Mouse (Mus musculus) liver, adult (tissue): ENCODE data around the gene Rbl2.

Experiments used
- GATA4 ChIP-seq: IDR thresholded peaks from 2 replicates; pipeline ENCODE4 v1.6.1; 2014; ENCODE audit warnings: mild to moderate bottlenecking, low read length; ENCODE audit not compliant: insufficient replicate concordance

Rbl2 gene

GRCm38 (mm10) chr8:91134070-91134475, 64.2 kb downstream of the Rbl2 start:
- no peak for TF ChIP-seq GATA4

- no peak for TF ChIP-seq GATA4
Measured at GRCm38 (mm10) chr8:91134659-91135058, 64.8 kb downstream of the Rbl2 start.

- no peak for TF ChIP-seq GATA4
Measured at GRCm38 (mm10) chr8:91135308-91136181, 65.7 kb downstream of the Rbl2 start.

DNA sequence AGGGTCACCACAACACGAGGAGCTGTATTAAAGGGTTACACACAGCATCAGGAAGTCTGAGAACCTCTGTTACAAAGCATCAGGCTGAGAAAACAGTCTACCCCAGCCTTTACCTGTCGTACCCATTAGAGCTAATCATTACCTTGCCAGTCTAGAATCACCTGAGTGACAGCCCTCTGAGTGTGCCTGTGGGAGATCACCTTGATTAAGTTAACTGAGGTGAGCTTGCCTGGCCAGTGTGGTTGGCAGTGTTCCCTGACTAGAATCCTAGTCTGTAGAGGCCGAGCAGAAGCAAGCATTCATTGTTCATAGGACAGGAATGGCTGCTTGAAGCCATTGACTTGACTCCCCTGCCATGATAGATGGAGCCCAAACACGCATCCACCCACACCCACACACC, 71.0 kb downstream of the Rbl2 start:
- TF ChIP-seq GATA4: no peak

DNA sequence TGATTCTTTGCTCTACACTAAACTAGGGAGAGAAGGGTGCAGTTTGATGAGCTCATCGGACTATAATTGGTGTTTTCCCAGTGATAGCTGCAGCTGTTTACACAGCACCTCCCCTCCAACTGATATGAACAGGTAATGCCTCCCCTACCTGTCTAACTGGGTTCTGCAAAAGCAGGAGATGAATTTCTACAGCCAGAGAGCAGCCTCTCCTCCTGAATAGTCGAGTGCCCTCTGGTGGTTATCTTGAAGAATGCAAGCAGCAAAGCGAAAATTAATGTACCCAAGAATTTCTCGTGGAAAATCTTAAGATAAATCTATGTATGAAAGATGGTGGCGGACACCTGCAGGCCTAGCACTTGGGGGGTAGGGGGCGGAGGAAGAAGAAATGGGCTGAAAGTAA, 77.9 kb downstream of the Rbl2 start:
- TF ChIP-seq GATA4: no peak

- no peak for TF ChIP-seq GATA4
Measured at GRCm38 (mm10) chr8:91148643-91149178, 78.9 kb downstream of the Rbl2 start.

DNA sequence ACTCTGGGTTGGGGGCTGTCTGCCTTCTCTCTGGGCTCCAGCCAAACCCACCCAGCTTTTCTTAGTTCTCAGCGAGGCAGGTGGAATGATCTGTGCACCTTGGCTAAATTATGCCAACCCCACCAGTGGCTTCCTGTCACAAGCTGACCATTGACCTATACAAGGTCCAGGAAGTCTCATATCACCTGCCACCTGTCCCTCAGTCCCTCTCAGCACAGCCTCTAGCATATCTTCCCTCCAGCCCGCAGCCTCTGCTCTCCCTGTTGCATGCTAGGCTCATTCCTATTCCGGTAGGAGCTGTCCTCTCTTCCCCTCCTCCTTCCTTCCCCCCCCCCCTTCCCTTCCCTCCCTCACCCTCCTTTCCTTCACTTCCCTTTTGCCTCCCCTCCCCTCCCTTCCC, 79.4 kb downstream of the Rbl2 start:
- TF ChIP-seq GATA4: no peak

- TF ChIP-seq GATA4: no peak
Measured at GRCm38 (mm10) chr8:91151531-91151930, 81.7 kb downstream of the Rbl2 start.

DNA sequence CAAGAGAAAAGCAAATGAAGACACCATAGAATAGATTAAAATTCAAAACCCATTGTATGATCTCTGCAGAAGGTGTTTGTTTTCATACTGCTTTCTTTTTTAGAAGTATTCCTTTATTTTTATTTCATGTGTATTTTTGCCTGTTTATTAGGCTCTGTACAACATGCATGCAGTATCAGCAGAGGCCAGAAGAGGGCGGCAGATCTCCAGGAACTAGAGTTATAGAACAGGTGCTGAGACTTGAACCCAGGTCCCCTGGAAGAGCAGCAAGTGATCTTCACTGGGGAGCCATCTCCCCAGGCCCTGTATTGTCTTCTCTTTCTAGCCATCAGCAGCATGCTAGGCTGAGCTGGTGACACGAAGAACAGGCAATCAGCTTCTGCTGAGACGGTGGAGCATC, 84.0 kb downstream of the Rbl2 start:
- no peak for TF ChIP-seq GATA4

DNA sequence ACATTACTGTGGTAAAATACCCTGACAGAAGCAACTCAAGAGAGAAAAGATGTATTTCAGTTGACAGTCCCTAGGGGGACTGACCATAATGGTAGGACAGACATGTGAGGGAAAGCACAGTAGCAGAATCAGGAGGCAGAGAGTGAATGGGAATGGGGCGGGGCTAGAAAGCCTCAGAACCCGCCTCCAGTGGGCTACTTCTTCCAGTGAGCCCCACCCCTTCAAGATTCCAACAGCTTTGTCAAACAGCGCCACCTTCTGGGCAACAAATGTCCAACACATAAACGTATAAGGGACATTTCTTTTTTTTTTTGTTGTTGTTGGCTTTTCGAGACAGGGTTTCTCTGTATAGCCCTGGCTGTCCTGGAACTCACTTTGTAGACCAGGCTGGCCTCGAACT, 84.7 kb downstream of the Rbl2 start:
- TF ChIP-seq GATA4: no peak

DNA sequence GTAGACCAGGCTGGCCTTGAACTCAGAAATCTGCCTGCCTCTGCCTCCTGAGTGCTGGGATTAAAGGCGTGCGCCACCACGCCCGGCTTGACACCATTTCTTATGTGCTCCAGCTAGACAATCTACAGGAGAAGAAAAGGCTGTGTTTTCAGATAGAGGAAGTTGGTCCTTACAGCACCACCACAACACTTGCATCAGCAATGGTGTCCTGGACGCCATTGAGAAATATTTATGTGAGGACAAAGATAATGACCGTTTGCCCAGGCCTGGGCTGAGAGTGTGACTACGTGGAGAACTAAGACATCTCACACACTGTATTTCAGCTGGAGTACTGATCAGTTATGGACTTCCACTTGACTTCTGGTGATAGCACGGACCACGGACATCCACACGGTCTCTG, 88.8 kb downstream of the Rbl2 start:
- TF ChIP-seq GATA4: no peak

DNA sequence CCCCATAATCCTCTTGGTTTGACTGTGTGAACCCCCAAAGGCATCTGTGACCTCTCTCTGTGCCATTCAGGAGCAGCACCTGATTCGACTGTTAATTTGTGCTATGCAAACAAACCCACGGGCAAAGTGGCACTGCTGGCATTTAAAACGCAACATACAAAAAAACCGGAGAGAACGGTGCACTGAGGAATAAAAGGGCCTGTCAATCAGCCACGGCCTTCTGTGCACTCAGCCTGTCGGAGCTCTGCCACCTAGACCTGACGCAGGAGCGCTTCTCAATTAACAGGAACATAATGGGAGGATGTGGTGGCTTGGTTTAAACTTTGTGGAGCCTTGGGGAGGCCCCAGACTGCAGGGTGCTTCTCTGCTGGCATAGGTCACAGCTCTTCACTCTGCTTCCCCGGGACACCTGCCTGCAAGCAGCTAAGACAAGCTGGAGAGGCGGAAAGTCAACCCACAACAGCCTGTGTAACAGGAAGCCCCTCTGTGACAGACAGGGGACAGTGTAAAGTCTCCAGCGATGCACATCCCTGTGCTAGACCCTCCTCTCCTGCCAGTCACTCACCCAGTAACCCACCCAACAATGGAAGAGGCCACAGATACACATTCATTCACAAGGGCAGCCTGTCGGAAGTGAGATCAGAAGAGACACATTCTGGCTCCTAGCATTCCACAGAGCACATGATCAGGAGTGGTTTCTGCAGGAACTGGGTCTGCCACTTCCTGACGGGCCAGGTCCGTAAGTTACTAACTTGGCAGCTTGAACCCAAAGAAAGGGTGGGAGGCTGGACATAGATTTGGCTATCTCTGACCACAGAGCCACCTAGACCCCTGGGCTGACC, 90.3 kb downstream of the Rbl2 start:
- TF ChIP-seq GATA4: no peak

DNA sequence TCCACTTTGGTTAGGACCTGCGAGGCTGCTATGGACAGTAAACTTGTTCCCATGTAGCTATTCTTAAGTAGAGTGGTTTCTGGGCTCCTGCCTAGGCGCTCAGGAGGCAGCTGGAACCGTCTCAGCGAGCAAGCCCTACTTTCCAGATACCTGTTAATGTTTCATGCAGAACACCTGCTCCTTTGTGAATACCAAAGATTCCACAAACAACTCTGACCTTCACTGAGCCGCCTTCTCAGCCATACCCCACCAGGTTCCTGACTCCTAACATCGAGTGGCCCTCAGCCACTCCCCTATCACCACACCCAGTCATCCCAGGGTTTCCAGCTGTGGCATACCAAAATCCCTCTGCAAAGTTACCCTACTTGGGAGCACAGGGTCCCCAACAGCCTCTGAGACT, 100.3 kb downstream of the Rbl2 start:
- TF ChIP-seq GATA4: no peak

GRCm38 (mm10) chr8:91170914-91171313, 101.1 kb downstream of the Rbl2 start:
- no peak for TF ChIP-seq GATA4

DNA sequence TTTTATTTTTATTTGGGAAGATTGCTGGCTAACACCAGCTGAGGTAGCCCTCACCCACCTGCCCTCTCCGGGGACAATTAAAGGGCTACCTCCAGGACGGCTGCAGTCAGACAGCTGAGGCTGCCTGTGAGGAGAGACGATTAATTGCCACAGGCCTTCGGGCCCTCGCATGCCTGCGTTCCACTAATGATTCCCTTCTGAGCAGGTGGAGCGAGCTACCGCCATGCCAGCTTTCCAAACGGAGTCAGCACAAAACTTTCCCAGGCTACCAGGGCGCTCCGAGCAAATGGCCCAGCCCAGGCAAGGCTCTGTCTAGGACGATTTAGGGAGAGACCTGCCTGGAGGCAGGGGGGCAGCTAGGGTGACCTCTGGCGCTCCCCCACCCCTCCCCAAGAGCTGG, 101.7 kb downstream of the Rbl2 start:
- TF ChIP-seq GATA4: no peak
